Mouse (Mus musculus) CH12.LX (cell line): ENCODE results near the gene Scml4. TPM values are rescaled to one million over a fixed set of nuclear protein-coding genes. Genes with fewer than 3 reads are reported as not detected.

Experiments used
- DNase-seq: peaks from one replicate; pipeline ENCODE4 v3.0.0-alpha.2; 2013; ENCODE audit errors: extremely low read depth
- H3K27ac ChIP-seq: 2 replicates; pipeline ENCODE4 v1.5.1; 2012; ENCODE audit warnings: low read depth, mild to moderate bottlenecking, control low read depth, moderate library complexity; ENCODE audit not compliant: insufficient read depth
- H3K27me3 ChIP-seq: replicated peaks from 2 replicates; pipeline ENCODE3; 2012; ENCODE audit warnings: inconsistent platforms
- H3K36me3 ChIP-seq, 2 experiments: replicated peaks in 1 of 2; 2 replicates each; pipeline versions ENCODE3 to v1.6.1; 2012; ENCODE audit warnings: inconsistent platforms in 1 of 2, low read length in 1 of 2, mild to moderate bottlenecking in 1 of 2, mixed read lengths in 1 of 2, moderate library complexity in 1 of 2; ENCODE audit not compliant: control insufficient read depth in 1 of 2, insufficient read depth in 1 of 2
- H3K4me1 ChIP-seq, 2 experiments: 2 replicates each; pipeline ENCODE4 v1.6.1; 2012; ENCODE audit warnings: inconsistent platforms in 1 of 2, moderate library complexity in 1 of 2; ENCODE audit not compliant: insufficient read depth in 2 of 2, control insufficient read depth in 1 of 2
- H3K4me2 ChIP-seq: 2 replicates; pipeline ENCODE4 v1.6.1; 2012; ENCODE audit warnings: low read depth, mild to moderate bottlenecking, control low read depth; ENCODE audit not compliant: poor library complexity, insufficient read depth, severe bottlenecking
- H3K4me3 ChIP-seq, 3 experiments: fragments of 150-350 bp in 1 of 3; sonication (generic) in 1 of 3; replicated peaks in 1 of 3; 2 replicates each; pipeline versions ENCODE3 to v1.5.1; 2011 to 2012; ENCODE audit warnings: low read depth in 2 of 3, low read length in 2 of 3, mild to moderate bottlenecking in 2 of 3, moderate library complexity in 2 of 3, control low read depth in 1 of 3, improper control_type of control experiment in 1 of 3, inconsistent platforms in 1 of 3, mixed read lengths in 1 of 3; ENCODE audit not compliant: poor library complexity in 1 of 3
- H3K79me2 ChIP-seq: replicated peaks from 2 replicates; pipeline ENCODE4 v1.6.1; 2012; ENCODE audit warnings: mild to moderate bottlenecking, moderate library complexity; ENCODE audit not compliant: control insufficient read depth, poor library complexity, insufficient read depth, severe bottlenecking; ENCODE audit errors: extremely low read depth
- H3K9ac ChIP-seq: 2 replicates; pipeline ENCODE4 v1.6.1; 2012; ENCODE audit warnings: low read depth, mild to moderate bottlenecking, control low read depth, moderate library complexity; ENCODE audit not compliant: insufficient read depth
- H3K9me3 ChIP-seq: replicated peaks from 2 replicates; pipeline ENCODE3; 2012; ENCODE audit warnings: low read length, inconsistent platforms, mixed read lengths
- BHLHE40 ChIP-seq: IDR thresholded peaks from 2 replicates; pipeline ENCODE4 v1.6.1; 2011; ENCODE audit warnings: mild to moderate bottlenecking, low read depth, low read length, improper control_type of control experiment
- CHD1 ChIP-seq: IDR thresholded peaks from 2 replicates; pipeline ENCODE4 v1.6.1; 2012; ENCODE audit warnings: low read depth, low read length, improper control_type of control experiment, inconsistent platforms
- CHD2 ChIP-seq: IDR thresholded peaks from 2 replicates; pipeline ENCODE4 v1.6.1; 2011; ENCODE audit warnings: low read length, improper control_type of control experiment
- CTCF ChIP-seq, 2 experiments: IDR thresholded peaks in 1 of 2; conservative IDR thresholded peaks in 1 of 2; 2 replicates each; pipeline ENCODE4 v1.5.1; 2011 to 2012; ENCODE audit warnings: low read depth in 2 of 2, low read length in 2 of 2, improper control_type of control experiment in 1 of 2, inconsistent platforms in 1 of 2, mild to moderate bottlenecking in 1 of 2, moderate library complexity in 1 of 2
- E2F4 ChIP-seq: IDR thresholded peaks from 2 replicates; pipeline ENCODE4 v1.6.1; 2011; ENCODE audit warnings: low read depth, low read length, improper control_type of control experiment; ENCODE audit not compliant: insufficient replicate concordance
- MAX ChIP-seq: IDR thresholded peaks from 2 replicates; pipeline ENCODE4 v1.6.1; 2011; ENCODE audit warnings: low read length, improper control_type of control experiment
- MYC ChIP-seq: IDR thresholded peaks from 2 replicates; pipeline ENCODE4 v1.6.1; 2011; ENCODE audit warnings: low read depth, mild to moderate bottlenecking, improper control_type of control experiment, low read length
- NELFE ChIP-seq: IDR thresholded peaks from 2 replicates; pipeline ENCODE4 v1.6.1; 2011; ENCODE audit warnings: low read depth, low read length, improper control_type of control experiment
- POLR2AphosphoS2 ChIP-seq: IDR thresholded peaks from 2 replicates; pipeline ENCODE4 v1.6.1; 2011; ENCODE audit warnings: low read depth, low read length, improper control_type of control experiment
- RAD21 ChIP-seq: IDR thresholded peaks from 2 replicates; pipeline ENCODE4 v1.6.1; 2011; ENCODE audit warnings: low read depth, mild to moderate bottlenecking, low read length, improper control_type of control experiment, moderate library complexity
- RCOR1 ChIP-seq: conservative IDR thresholded peaks from 2 replicates; pipeline ENCODE4 v1.6.1; 2012; ENCODE audit warnings: low read depth, mild to moderate bottlenecking, inconsistent platforms, low read length, improper control_type of control experiment
- TBP ChIP-seq: conservative IDR thresholded peaks from 2 replicates; pipeline ENCODE4 v1.6.1; 2011; ENCODE audit warnings: low read depth, low read length, improper control_type of control experiment
- USF1 ChIP-seq: IDR thresholded peaks from 2 replicates; pipeline ENCODE4 v1.6.1; 2014; ENCODE audit warnings: low read depth, mild to moderate bottlenecking, inconsistent platforms, low read length, improper control_type of control experiment
- ZKSCAN1 ChIP-seq: IDR thresholded peaks from 2 replicates; pipeline ENCODE4 v1.6.1; 2012; ENCODE audit warnings: low read depth, inconsistent platforms, low read length, improper control_type of control experiment, borderline replicate concordance
- ZMIZ1 ChIP-seq: IDR thresholded peaks from 2 replicates; pipeline ENCODE4 v1.6.1; 2012; ENCODE audit warnings: low read depth, mild to moderate bottlenecking, inconsistent platforms, low read length, improper control_type of control experiment
- ZNF384 ChIP-seq: IDR thresholded peaks from 2 replicates; pipeline ENCODE4 v1.6.1; 2012; ENCODE audit warnings: low read depth, low read length, improper control_type of control experiment, inconsistent platforms
- dilution Hi-C: fragments of 300-500 bp; cut with MboI; formaldehyde crosslinking; loops from 2 replicates; pipeline ENCODE4 v1.14.3; 2020; ENCODE audit warnings: low sequenced_read_pairs; ENCODE audit not compliant: extremely low pct_unique_long_range_greater_than_20kb, extremely low pct_ligation_motif_present
- in situ Hi-C: fragments of 300-500 bp; cut with MboI; formaldehyde crosslinking; loops from 3 replicates; pipeline ENCODE4 v1.14.3; 2019; ENCODE audit warnings: low sequenced_read_pairs, low pct_ligation_motif_present, low pct_unique_long_range_greater_than_20kb, mixed read lengths
- polyA plus RNA-seq: library from polyadenylated mRNA; unstranded; fragments of >175 nt; gene quantifications from 2 replicates; pipeline ENCODE4 v1.2.1, GENCODE M21; 2012; ENCODE audit warnings: low read depth; ENCODE audit not compliant: insufficient read length
- total RNA-seq, 2 experiments: library from RNA; depleted of rRNA; stranded (reverse); fragments of 300-350 nt in 1 of 2; fragments of >200 nt in 1 of 2; gene quantifications; 2 replicates each; pipeline ENCODE4 v1.2.3; 2012 to 2014

Scml4 gene
- total and polyA plus RNA-seq, 3 experiments = 2.7 to 3.3 (median 3.0) TPM

DNA sequence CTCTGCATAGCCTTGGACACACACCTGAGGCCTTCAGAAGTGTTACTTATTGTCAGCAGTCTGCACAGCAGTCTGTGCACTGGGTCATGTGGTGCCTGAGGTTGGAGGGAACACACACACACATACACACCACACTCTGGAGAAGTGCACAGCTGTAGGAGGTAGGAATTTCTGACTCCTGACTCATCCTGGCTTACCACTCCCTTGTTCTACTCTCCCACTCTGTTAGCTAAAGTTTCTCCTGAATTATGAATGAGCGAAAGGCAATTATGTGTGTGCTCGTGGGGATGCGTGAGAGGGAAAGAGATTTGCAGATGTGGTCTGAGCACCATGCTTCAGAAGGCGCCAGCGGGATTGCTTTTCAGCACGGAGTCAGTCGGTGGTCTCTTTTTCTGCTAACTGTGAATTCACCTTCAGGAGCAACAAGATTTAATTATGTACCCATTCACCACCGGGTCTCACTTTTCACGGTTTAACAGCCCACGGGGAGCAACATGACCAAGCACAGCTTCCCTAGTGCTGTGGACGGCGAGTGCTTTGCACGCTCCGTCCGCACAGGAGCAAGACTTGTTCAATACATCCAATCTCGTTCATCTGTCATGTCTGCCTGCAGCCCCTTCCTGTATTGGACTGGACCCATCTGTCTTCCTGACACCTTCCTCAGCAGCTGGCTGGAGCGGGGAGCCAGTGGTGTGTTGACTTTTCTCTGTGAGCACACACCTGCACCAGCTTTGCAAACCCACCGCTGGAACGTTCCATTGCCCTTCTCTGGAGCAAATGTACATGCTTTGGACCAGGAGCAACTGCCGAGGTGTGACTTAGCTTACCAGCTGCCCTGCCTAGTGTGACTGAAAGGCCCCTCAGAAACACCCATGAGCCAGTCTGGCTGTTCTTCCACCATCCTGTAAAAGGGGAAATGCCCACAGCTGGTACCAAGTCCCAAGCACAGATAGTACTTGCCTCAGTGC lies 91.2 kb downstream of the Scml4 start:
- Histone ChIP-seq H3K9me3 (no peaks in the 10 kb centered on the region), H3K4me2 (no peak overlapping the region)

DNA sequence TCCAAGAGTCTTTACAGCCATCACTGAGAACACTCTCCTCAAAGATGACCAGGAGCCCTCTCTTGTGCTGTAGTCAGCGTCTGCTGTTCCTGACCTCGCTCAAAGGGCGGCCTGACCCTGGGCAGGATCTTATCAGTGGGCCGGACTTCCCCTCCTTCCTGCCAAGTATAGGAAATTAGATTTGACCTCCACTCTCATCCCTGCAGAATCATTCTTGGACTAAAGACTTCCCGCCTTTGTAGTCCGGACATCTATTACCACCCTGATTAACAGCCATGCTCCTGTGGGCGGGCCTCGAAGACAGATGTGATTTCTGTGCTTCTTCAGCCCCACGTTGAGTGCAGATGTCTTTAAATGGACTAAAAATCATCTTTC lies 91.9 kb downstream of the Scml4 start:
- H3K27ac ChIP-seq = no peak overlapping the region
- H3K4me3 ChIP-seq = no peak overlapping the region
- no peak for DNase-seq
- H3K27me3 ChIP-seq = no peaks in the 10 kb centered on the region
- dilution Hi-C loops = no loop called here
- H3K4me1 ChIP-seq = peaks cover 6 to 23% of the 10 kb centered on the region in 2 experiments; a peak in 3 of 4 replicates
- H3K9me3 ChIP-seq = no peaks in the 10 kb centered on the region
- in situ Hi-C loops = no loop called here
- H3K9ac ChIP-seq = no peak overlapping the region
- TF ChIP-seq POLR2AphosphoS2 = no peak
- no peak overlapping the region for H3K4me2 ChIP-seq
- peaks cover 0 to 5% of the 10 kb centered on the region in 2 experiments for H3K36me3 ChIP-seq
- H3K79me2 ChIP-seq = no peaks in the 10 kb centered on the region

More for the DNA sequence above, 91.2 kb downstream of the Scml4 start:
- H3K9ac ChIP-seq = no peak overlapping the region
- H3K79me2 ChIP-seq = no peaks in the 10 kb centered on the region
- peaks cover 6 to 23% of the 10 kb centered on the region in 2 experiments; a peak in 3 of 4 replicates for H3K4me1 ChIP-seq
- peaks cover 0 to 7% of the 10 kb centered on the region in 2 experiments for H3K36me3 ChIP-seq
- H3K27ac ChIP-seq = no peak overlapping the region
- no peak for TF ChIP-seq CHD2
- no peak for TF ChIP-seq MAX
- TF ChIP-seq CTCF (conservative IDR thresholded peaks at IDR 0.05 in 1 of 2, IDR thresholded peaks at IDR 0.05 in 1 of 2; ENCODE audit: low read depth in 2 of 2, low read length in 2 of 2) = no peak
- TF ChIP-seq RCOR1 = no peak
- no peak for TF ChIP-seq RAD21
- no peak for TF ChIP-seq ZMIZ1
- TF ChIP-seq NELFE = no peak
- H3K4me3 ChIP-seq = no peak overlapping the region
- dilution Hi-C loops (no loop called here), in situ Hi-C loops (no loop called here)
- DNase-seq = no peak
- no peaks in the 10 kb centered on the region for H3K27me3 ChIP-seq

GRCm38 (mm10) chr10:42953601-42954000 lies 93.4 kb downstream of the Scml4 start:
- H3K4me1 ChIP-seq = peaks cover 6 to 18% of the 10 kb centered on the region in 2 experiments; a peak in 3 of 4 replicates
- H3K79me2 ChIP-seq = no peaks in the 10 kb centered on the region
- H3K9me3 ChIP-seq = no peaks in the 10 kb centered on the region
- dilution Hi-C loops (no loop called here), in situ Hi-C loops (no loop called here)
- H3K4me2 ChIP-seq = no peak overlapping the region
- DNase-seq = no peak
- no peak overlapping the region for H3K27ac ChIP-seq
- no peak overlapping the region for H3K9ac ChIP-seq
- no peaks in the 10 kb centered on the region for H3K36me3 ChIP-seq
- no peak for TF ChIP-seq MYC
- no peak for TF ChIP-seq ZKSCAN1
- TF ChIP-seq RAD21 = no peak
- no peak for TF ChIP-seq E2F4
- no peak for TF ChIP-seq MAX
- no peak for TF ChIP-seq CTCF (conservative IDR thresholded peaks at IDR 0.05 in 1 of 2, IDR thresholded peaks at IDR 0.05 in 1 of 2; ENCODE audit: low read depth in 2 of 2, low read length in 2 of 2)
- TF ChIP-seq USF1 = no peak
- TF ChIP-seq CHD1 = no peak
- TF ChIP-seq TBP = no peak
- no peak for TF ChIP-seq ZNF384
- TF ChIP-seq RCOR1 = no peak
- no peak for TF ChIP-seq BHLHE40
- H3K27me3 ChIP-seq = no peaks in the 10 kb centered on the region
- no peak overlapping the region for H3K4me3 ChIP-seq
